Mouse (Mus musculus) heart, adult 2 months (tissue): ENCODE measurements around the gene Tmem208.

Source experiments
- CTCF ChIP-seq: fragments of 200-600 bp; IDR thresholded peaks from 2 replicates; pipeline ENCODE4 v1.8.1; 2022; ENCODE audit warnings: antibody characterized with exemption, mild to moderate bottlenecking, moderate library complexity
- EP300 ChIP-seq: fragments of 200-500 bp; IDR thresholded peaks from 2 replicates; pipeline ENCODE4 v1.6.1; 2011; ENCODE audit warnings: low read depth, low read length, control low read depth; ENCODE audit not compliant: insufficient read depth

- TF ChIP-seq CTCF (no peak), EP300 (no peak)
Observed at GRCm38 (mm10) chr8:105311718-105312117, 14.4 kb upstream of the Tmem208 start.
